Mouse (Mus musculus): Measurements from ENCODE around the gene Ifit2.

The Ifit2 gene

GRCm38 (mm10) chr19:34550534-34551223, at the start of gene Ifit2:
Gene Ifit2 (plus strand): TSS chr19:34550694.
- DNase-seq (ENCODE audit: low spot score in 2 of 2): peak; percentile 52 to 70

DNA sequence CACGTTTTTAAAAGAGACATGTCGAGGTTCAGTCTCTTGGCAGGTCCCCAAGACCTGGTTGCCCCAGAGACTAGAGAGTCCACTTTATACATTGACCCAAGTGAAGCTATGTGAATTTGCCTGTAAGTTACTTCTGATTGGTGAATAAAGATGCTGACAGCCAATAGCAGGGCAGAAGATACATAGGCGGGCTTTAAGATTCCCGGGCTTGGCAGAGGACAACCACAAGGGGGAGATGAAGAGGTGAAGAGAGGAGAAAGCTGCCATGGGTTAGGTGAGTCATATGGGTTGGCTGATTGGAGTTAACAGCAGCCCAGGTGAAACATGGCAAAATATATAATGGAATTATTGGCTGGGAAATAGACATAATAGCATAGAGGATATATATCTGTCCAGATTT, 49.7 kb upstream of the Ifit2 start:
- DNase-seq (ENCODE audit: low spot score in 2 of 2): peak; percentile 61 to 77

DNA sequence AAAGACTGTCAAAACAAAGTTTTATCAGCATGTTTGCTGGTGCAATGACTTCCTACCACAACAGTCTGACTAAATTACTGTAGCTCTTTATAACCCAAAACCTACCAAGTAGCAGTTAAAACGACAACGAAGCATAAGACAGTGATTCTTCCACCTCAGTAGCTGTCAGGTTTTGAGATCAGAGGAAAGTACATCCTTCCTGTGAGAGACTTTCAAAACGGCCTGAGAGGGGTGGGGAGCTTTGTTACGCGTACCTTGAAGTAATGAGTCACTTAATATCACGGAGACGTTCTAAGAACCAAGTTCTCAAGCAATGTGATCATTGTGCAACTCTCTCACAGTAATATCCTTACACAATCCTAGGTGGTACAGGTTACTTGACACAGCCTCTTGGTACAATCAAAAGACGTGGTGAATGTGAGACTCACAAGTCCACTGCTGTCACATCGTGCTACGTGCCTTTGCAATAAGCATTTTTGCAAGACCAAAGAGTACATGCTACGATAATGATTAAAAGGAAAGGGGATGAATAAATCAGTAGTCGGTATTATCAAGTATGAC, 45.3 kb upstream of the Ifit2 start:
- no peak for DNase-seq (ENCODE audit: low spot score in 2 of 2)

DNA sequence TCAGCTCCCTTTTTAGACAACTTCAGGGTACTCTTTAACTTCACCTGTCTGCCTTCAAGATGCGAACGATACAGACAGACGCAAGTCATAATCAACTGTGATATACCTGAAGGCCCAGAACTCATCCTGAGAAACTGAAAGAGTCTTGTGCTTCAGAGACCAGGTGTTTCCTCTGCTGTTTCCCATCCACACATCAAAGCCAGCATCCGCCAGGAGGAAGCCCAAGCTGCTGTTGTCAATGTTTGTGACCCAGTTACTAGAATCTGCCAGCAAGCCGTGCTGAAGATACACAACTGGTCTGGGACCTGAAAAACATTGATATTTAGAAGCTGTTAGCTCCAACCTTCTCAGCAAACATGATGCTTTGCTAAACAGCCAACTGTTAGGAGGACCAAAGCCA, 39.8 kb upstream of the Ifit2 start:
- no peak for DNase-seq (ENCODE audit: low spot score in 2 of 2)

GRCm38 (mm10) chr19:34511528-34511927, 39.0 kb upstream of the Ifit2 start:
- no peak for DNase-seq (ENCODE audit: low spot score in 2 of 2)

GRCm38 (mm10) chr19:34515681-34516080, 34.8 kb upstream of the Ifit2 start:
- DNase-seq (ENCODE audit: low spot score in 2 of 2): no peak

DNA sequence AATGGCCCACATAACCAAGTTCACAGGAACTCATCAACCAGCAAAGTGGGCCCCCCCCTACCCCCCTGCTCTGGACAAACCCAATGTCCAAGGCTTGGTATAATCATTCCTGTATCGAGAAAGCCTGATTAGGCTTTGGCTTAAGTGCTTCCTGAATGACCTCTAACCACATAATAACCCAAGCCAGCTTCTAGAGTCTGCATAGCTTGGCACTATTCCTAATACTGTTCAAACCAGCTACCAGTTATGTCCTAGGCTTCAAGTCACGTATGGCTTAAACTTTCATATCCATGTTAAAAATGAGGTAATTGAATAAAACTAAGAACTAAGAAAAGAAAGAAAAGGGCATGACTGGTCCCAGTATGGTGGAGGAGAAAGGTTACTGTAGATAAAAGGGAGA, 34.1 kb upstream of the Ifit2 start:
- no peak for DNase-seq (ENCODE audit: low spot score in 2 of 2)

DNA sequence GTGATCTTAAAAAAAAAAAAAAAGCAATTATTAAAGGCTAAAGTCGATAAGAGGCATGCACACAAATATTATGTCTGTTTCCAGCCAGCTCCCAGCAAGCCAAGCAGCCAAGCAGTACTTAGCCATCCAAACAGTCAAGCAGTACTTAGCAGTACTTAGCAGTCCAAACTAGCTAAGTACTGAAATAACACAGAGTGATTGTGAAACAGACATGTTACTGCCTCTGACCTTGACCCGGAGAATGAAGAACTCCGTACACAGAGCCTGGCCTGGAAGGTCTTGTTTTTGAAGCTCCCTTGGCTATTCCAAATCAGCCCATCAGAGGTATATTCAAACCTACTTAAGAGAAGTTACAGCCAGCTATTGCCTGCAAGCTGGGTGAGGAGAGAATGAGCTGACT, 33.3 kb upstream of the Ifit2 start:
- no peak for DNase-seq (ENCODE audit: low spot score in 2 of 2)

- no peak for DNase-seq (ENCODE audit: low spot score in 2 of 2)
Measured at GRCm38 (mm10) chr19:34517812-34518594, 32.5 kb upstream of the Ifit2 start.

GRCm38 (mm10) chr19:34518786-34519185, 31.7 kb upstream of the Ifit2 start:
- no peak for DNase-seq (ENCODE audit: low spot score in 2 of 2)

GRCm38 (mm10) chr19:34519646-34520045, 30.8 kb upstream of the Ifit2 start:
- no peak for DNase-seq (ENCODE audit: low spot score in 2 of 2)

DNA sequence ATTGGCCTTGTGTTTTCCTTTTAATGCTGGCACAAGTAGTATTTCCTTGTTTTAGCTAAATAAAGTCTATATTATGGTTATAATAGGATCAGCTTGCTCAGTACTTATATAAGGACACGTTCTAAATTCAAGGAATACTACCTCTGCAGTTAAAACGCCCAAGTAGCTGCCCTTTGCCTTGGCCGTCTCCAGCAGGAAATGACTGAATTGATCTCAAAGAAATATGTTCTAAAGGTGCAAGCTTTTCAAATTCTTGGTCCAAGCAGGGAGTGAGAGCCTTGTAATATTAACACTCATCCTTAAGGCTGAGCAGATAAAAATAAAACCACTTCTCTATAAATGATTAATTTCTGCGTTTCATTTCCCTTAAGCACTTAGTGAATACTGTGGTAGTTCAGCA, 30.4 kb upstream of the Ifit2 start:
- no peak for DNase-seq (ENCODE audit: low spot score in 2 of 2)

- DNase-seq (ENCODE audit: low spot score in 2 of 2): no peak
Measured at GRCm38 (mm10) chr19:34521361-34521760, 29.1 kb upstream of the Ifit2 start.

DNA sequence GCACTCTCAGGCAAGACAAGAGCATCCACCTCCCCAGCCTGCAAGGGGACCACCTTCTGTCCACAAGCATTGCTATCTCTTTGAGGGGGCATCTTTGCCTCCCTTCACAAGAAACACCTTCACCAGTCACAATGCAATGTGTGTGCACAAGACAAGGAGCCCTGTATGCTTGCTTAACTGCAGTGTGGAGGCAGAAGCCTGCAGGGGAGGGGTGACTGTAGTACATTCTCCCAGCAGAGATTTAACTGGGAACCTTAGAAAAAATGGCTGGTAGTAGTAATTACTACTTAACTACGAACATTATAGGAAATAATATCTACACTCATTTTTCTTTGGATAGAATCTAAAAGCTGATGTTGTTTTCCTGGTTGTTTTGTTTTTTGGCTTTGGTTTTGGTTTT, 28.5 kb upstream of the Ifit2 start:
- DNase-seq (ENCODE audit: low spot score in 2 of 2): no peak

DNA sequence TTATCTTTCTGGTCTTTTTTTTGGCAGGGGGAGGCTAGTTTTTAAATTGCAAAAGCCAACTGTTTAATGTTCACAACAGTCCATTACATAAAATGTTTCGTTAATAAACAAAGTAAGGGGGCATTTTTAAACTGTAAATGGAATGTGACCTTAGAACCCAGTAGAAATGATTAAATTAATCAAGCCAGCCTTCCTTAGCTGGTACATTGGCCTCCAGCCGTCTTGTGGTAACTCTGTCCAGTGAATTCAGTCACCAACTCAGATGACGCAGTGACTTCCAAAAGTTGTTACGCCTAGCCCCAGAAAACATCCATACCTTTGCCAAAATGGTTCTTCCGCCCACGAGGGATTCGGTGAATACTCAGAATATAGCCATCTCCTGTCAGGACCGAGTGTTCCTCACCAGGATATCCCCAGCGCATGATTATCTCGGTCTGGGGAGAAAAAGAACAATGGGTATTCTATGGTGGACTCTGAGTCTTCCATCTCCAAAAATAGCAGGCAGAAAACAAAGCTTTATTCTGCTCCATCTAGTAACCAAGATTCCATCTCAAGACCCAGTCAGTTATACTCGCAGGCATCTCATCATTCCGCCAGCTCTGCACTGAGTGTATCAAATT, 27.3 kb upstream of the Ifit2 start:
- no peak for DNase-seq (ENCODE audit: low spot score in 2 of 2)

GRCm38 (mm10) chr19:34524646-34525045, 25.8 kb upstream of the Ifit2 start:
- DNase-seq (ENCODE audit: low spot score in 2 of 2): no peak

GRCm38 (mm10) chr19:34526321-34526923, 24.1 kb upstream of the Ifit2 start:
- DNase-seq (ENCODE audit: low spot score in 2 of 2): no peak

- peak; percentile 89 to 97 for DNase-seq (ENCODE audit: low spot score in 2 of 2)
Measured at GRCm38 (mm10) chr19:34526941-34527682, 23.4 kb upstream of the Ifit2 start, which contains the start of gene Lipa. Gene Lipa (minus strand): TSS chr19:34527474.

DNA sequence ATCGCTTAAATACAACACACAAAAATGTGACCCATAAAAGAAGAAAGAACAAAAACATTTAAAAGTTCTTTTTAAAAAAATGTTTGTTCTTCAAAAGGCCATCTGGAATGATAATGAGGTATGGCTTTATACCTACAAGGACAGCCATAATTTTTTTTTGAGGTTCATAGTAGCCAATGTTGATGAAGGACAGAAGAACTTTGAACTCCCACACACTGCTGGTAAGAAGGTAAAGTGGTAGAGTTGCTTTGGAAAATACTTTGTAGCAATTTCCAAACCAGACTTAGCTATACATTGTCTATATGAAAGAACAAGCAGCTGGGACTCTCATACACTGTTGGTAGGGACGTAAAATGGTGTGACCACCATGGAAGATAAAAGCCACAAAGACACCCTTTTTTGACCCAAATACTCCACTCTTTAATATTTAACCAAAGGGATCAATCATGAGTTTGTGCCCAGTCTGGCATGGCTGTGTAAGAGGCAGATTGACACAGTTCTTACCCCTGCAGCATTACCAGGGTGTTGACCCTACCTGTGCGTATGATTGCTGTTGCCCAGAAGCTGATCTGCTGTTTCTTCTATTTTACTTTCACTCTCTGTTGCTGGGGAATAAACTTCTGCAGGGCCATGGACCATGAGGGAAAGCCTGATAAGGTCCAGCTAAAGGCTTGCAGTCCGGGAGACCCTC, 18.3 kb upstream of the Ifit2 start:
- DNase-seq (ENCODE audit: low spot score in 2 of 2): no peak

- DNase-seq (ENCODE audit: low spot score in 2 of 2): no peak
Measured at GRCm38 (mm10) chr19:34539422-34539821, 11.1 kb upstream of the Ifit2 start.

DNA sequence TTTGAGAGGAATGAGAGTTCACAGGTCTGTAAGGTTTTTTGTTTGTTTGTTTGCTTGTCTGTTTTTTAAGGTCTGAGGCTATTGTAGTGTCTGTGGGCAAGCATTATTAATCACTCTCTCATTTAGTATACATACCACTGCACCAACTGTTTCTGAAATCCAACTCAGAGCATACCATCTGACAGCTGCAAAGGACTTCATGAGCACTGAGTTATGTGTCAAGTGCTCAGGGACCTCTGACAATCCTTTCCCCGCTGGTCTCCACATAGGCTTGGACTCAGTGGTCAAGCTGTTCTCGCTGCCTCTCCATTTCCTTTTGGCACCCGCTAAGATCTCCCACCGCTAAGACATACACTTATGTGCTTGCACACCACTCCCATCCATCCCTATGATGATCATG, 4.3 kb upstream of the Ifit2 start:
- no peak for DNase-seq (ENCODE audit: low spot score in 2 of 2)
